Mouse (Mus musculus) MEL-GATA-1-ER (cell line): ENCODE results near the gene Iqsec3.

ENCODE experiments used
- DNase-seq: peaks from one replicate; pipeline ENCODE4 v3.0.0-alpha.2; 2012; ENCODE audit warnings: low read depth; ENCODE audit errors: extremely low read depth

The Iqsec3 gene

GRCm38 (mm10) chr6:121454549-121455494 is 18.7 kb downstream of the Iqsec3 start:
- no peak for DNase-seq

- no peak for DNase-seq
Measured at GRCm38 (mm10) chr6:121453776-121454175, 19.7 kb downstream of the Iqsec3 start.

GRCm38 (mm10) chr6:121451703-121452102 is 21.8 kb downstream of the Iqsec3 start:
- no peak for DNase-seq

GRCm38 (mm10) chr6:121440696-121441220 is 32.7 kb downstream of the Iqsec3 start:
- DNase-seq, result no peak

GRCm38 (mm10) chr6:121424830-121425229 is 48.6 kb downstream of the Iqsec3 start:
- no peak for DNase-seq

GRCm38 (mm10) chr6:121424403-121424802 is 49.1 kb downstream of the Iqsec3 start:
- no peak for DNase-seq

GRCm38 (mm10) chr6:121412558-121413297 is 60.8 kb downstream of the Iqsec3 start:
- no peak for DNase-seq

GRCm38 (mm10) chr6:121407571-121408011 is 65.9 kb downstream of the Iqsec3 start:
- DNase-seq, result no peak

GRCm38 (mm10) chr6:121405311-121405710 is 68.2 kb downstream of the Iqsec3 start:
- no peak for DNase-seq

- no peak for DNase-seq
Measured at GRCm38 (mm10) chr6:121402661-121403244, 70.7 kb downstream of the Iqsec3 start.

- DNase-seq, result no peak
Measured at GRCm38 (mm10) chr6:121401826-121402660, 71.4 kb downstream of the Iqsec3 start.

- no peak for DNase-seq
Measured at GRCm38 (mm10) chr6:121401140-121401539, 72.3 kb downstream of the Iqsec3 start.

GRCm38 (mm10) chr6:121392610-121393252 is 80.7 kb downstream of the Iqsec3 start:
- DNase-seq, result no peak

- DNase-seq, result no peak
Measured at GRCm38 (mm10) chr6:121385397-121385796, 88.1 kb downstream of the Iqsec3 start.

GRCm38 (mm10) chr6:121382071-121382470 is 91.4 kb downstream of the Iqsec3 start:
- no peak for DNase-seq

GRCm38 (mm10) chr6:121380576-121380975 is 92.9 kb downstream of the Iqsec3 start:
- no peak for DNase-seq

GRCm38 (mm10) chr6:121378256-121378655 is 95.2 kb downstream of the Iqsec3 start:
- DNase-seq, result no peak

GRCm38 (mm10) chr6:121376159-121376558 is 97.3 kb downstream of the Iqsec3 start:
- DNase-seq, result no peak

GRCm38 (mm10) chr6:121371197-121371980 is 102.1 kb downstream of the Iqsec3 start:
- no peak for DNase-seq
